Mouse (Mus musculus): Measurements from ENCODE around the gene Scap.

DNA sequence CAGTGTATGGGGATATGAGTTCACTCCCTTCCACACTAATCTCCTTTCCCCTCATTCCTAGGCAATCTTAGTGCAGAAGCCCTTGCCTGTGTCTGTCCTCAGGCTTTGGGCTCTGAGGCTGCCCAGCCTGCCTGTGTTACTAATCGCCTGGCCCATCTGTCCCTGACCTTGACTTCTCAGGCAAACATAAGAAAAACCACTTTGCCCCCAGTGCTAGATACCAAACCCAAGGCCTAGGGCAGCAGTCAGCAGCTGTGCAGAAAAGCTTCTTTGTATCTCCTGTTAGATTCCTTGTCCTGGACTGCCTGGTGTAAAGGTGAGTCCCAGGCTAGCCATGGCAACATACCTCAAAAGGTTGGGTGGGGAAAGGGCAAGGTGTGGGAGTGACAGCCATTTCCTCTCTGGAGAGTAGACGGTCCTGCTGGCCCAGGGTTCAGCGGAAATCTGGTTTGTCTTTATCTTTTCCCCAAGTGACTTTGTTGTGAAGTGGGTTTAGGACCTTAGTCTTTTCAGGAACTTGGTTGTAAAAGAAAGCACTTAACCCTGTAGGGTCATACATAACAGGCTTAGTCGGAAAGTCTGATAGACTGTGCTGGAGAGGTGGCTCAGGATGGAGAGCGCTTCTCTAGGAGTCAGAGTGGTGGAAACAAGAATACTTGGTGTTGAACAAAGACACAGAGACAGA lies 4.0 kb upstream of the Scap start:
- no peak for TF ChIP-seq CTCF (IDR thresholded peaks at IDR 0.05; ENCODE audit: insufficient read depth, low read depth, low read length)
- TF ChIP-seq POLR2A (IDR thresholded peaks at IDR 0.05; ENCODE audit: insufficient read depth, low read depth, low read length): no peak

Data from olfactory bulb, adult 2 months (tissue).